Mouse (Mus musculus) liver, embryonic 14.5 days (tissue): Measurements from ENCODE around the gene Klhl29. TPM values are rescaled to one million over a fixed set of nuclear protein-coding genes. Genes with fewer than 3 reads are reported as not detected.

Experiments used
- ATAC-seq: fragments of 200-750 bp; cut with Nextera tagmentation; 2 replicates; pipeline ENCODE4 v1.8.0; 2017; ENCODE audit warnings: moderate number of reproducible peaks, mild to moderate bottlenecking, moderate library complexity; ENCODE audit not compliant: insufficient read depth
- DNase-seq, 3 experiments: peaks; one replicate each; pipeline ENCODE4 v3.0.0-alpha.2; 2012 to 2013; ENCODE audit warnings: low read depth in 3 of 3, low spot score in 3 of 3
- H3K27ac ChIP-seq: fragments of 300-500 bp; sonication (generic); 2 replicates; pipeline ENCODE4 v1.5.1; 2014; ENCODE audit warnings: moderate library complexity, mild to moderate bottlenecking, control low read depth, inconsistent platforms
- H3K27me3 ChIP-seq: fragments of 300-500 bp; sonication (generic); 2 replicates; pipeline ENCODE4 v1.6.1; 2014; ENCODE audit warnings: mild to moderate bottlenecking, low read length, moderate library complexity; ENCODE audit not compliant: control insufficient read depth, insufficient read depth
- H3K36me3 ChIP-seq: fragments of 300-500 bp; sonication (generic); replicated peaks from 2 replicates; pipeline ENCODE4 v1.6.1; 2014; ENCODE audit warnings: low read depth; ENCODE audit not compliant: control insufficient read depth, insufficient read depth
- H3K4me1 ChIP-seq, 2 experiments: fragments of 200-500 bp in 1 of 2; fragments of 300-500 bp in 1 of 2; sonication (generic) in 1 of 2; replicated peaks; 2 replicates each; pipeline ENCODE4 v1.6.1; 2012 to 2014; ENCODE audit warnings: antibody characterized with exemption in 1 of 2, inconsistent platforms in 1 of 2, low read length in 1 of 2; ENCODE audit not compliant: control insufficient read depth in 2 of 2, insufficient read depth in 2 of 2
- H3K4me2 ChIP-seq: fragments of 300-500 bp; sonication (generic); 2 replicates; pipeline ENCODE4 v1.6.1; 2014; ENCODE audit warnings: low read depth, mild to moderate bottlenecking, control low read depth, moderate library complexity
- H3K4me3 ChIP-seq, 2 experiments: fragments of 200-500 bp in 1 of 2; fragments of 300-500 bp in 1 of 2; sonication (generic) in 1 of 2; 2 replicates each; pipeline ENCODE4 v1.5.1; 2012 to 2014; ENCODE audit warnings: low read depth in 2 of 2, low read length in 2 of 2, mild to moderate bottlenecking in 2 of 2, control low read depth in 1 of 2, inconsistent platforms in 1 of 2, moderate library complexity in 1 of 2; ENCODE audit not compliant: insufficient read depth in 1 of 2
- H3K9ac ChIP-seq: fragments of 300-500 bp; sonication (generic); replicated peaks from 2 replicates; pipeline ENCODE4 v1.6.1; 2014; ENCODE audit warnings: mild to moderate bottlenecking, control low read depth, moderate library complexity
- H3K9me3 ChIP-seq: fragments of 300-500 bp; sonication (generic); 2 replicates; pipeline ENCODE4 v1.6.1; 2016; ENCODE audit warnings: low read length, mixed read lengths; ENCODE audit not compliant: control insufficient read depth
- CTCF ChIP-seq: IDR thresholded peaks from 2 replicates; pipeline ENCODE4 v1.5.1; 2016; ENCODE audit warnings: antibody characterized with exemption, low read depth, control low read depth
- EP300 ChIP-seq: IDR thresholded peaks from 2 replicates; pipeline ENCODE4 v1.6.1; 2016; ENCODE audit warnings: antibody characterized with exemption, low read depth
- WGBS: fragments of 180-500 bp; shearing (Covaris S2); extraction: QIAGEN DNeasy Blood & Tissue Kit; methylation state at CpG from one replicate; pipeline ENCODE4 v1.1.7; 2014; ENCODE audit not compliant: insufficient replicate concordance; 5-methylcytosine and 5-hydroxymethylcytosine counted together
- polyA plus RNA-seq, 2 experiments: library from polyadenylated mRNA; depleted of rRNA in 1 of 2; stranded (reverse) in 1 of 2; unstranded in 1 of 2; fragments of >200 nt; fragmentation: Nextera tagmentation in 1 of 2; extraction: Ambion mirVana in 1 of 2; gene quantifications; 2 replicates each; pipeline versions ENCODE4 v1.2.1 to v1.2.3; 2012 to 2014

The Klhl29 gene
- polyA plus RNA-seq, 2 experiments = 0.06 to 0.11 TPM

GRCm38 (mm10) chr12:5157021-5157681, 218.3 kb downstream of the Klhl29 start:
- no peak for ATAC-seq
- TF ChIP-seq CTCF (no peak), EP300 (no peak)

GRCm38 (mm10) chr12:5155177-5155576, 220.3 kb downstream of the Klhl29 start:
- TF ChIP-seq CTCF (no peak), EP300 (no peak)
- no peak overlapping the region for H3K9ac ChIP-seq
- DNase-seq = no peak
- WGBS = 40% methylated on average over 3 of the region's 3 CpGs
- H3K9me3 ChIP-seq = no peaks in the 10 kb centered on the region
- H3K4me3 ChIP-seq = no peak overlapping the region
- no peak overlapping the region for H3K27ac ChIP-seq
- no peak overlapping the region for H3K4me2 ChIP-seq
- no peaks in the 10 kb centered on the region for H3K4me1 ChIP-seq
- H3K36me3 ChIP-seq = no peaks in the 10 kb centered on the region
- ATAC-seq = no peak
- H3K27me3 ChIP-seq = no peaks in the 10 kb centered on the region

More at GRCm38 (mm10) chr12:5157021-5157681, 218.3 kb downstream of the Klhl29 start:
- Histone ChIP-seq H3K4me2 (no peak overlapping the region), H3K27me3 (no peaks in the 10 kb centered on the region), H3K4me3 (no peak overlapping the region), H3K4me1 (no peaks in the 10 kb centered on the region), H3K9me3 (no peaks in the 10 kb centered on the region), H3K36me3 (no peaks in the 10 kb centered on the region), H3K9ac (no peak overlapping the region), H3K27ac (no peak overlapping the region)
- 50% methylated on average over 6 of the region's 6 CpGs for WGBS
- no peak for DNase-seq

- Histone ChIP-seq H3K27ac (no peak overlapping the region), H3K4me1 (no peaks in the 10 kb centered on the region), H3K36me3 (no peaks in the 10 kb centered on the region), H3K4me3 (no peak overlapping the region), H3K9ac (no peak overlapping the region), H3K27me3 (no peaks in the 10 kb centered on the region), H3K4me2 (no peak overlapping the region), H3K9me3 (no peaks in the 10 kb centered on the region)
- ATAC-seq (no peak), DNase-seq (no peak)
- TF ChIP-seq EP300 (no peak), CTCF (peak; percentile 12; the same call in 1 of the 2 replicates)
- 18% methylated on average over 10 of the region's 10 CpGs for WGBS
Observed at GRCm38 (mm10) chr12:5151859-5152258, 223.6 kb downstream of the Klhl29 start.

DNA sequence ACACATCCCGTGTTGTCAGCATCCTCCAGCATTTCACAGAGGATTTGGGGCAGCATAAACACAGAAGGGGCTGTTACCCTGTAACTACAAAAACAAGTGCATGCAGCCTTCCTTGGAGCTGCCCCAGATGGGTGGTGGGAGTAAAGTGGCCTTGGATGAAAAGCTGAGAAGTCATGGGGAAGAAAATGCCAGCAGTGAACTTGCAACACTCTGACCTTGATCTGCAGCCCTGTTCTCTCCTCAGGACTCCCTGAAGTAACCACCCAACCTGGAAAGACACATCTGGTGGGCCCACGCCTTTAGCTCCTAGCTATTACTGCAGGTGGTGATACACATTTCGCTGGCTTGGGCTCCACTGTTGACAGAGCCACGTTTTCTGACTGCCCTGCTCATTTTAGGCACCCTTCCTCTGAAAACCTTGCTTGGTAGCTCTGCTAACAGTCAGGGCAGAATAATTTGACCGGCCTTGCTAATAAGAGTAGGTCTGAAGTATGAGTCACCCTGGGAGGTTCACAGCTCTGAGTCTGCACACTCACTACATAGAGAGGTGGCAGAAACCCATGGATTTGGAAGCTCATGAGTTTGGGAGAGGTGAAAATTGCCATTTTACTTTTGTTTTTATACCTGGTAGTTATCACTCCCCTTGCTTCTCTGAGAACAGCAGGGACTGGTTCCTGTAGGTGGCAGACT, 228.0 kb downstream of the Klhl29 start:
- H3K4me2 ChIP-seq = no peak overlapping the region
- no peak overlapping the region for H3K27ac ChIP-seq
- DNase-seq (no peak), ATAC-seq (no peak)
- H3K9me3 ChIP-seq = no peaks in the 10 kb centered on the region
- no peaks in the 10 kb centered on the region for H3K4me1 ChIP-seq
- WGBS = 39% methylated on average over 5 of the region's 5 CpGs
- no peak overlapping the region for H3K9ac ChIP-seq
- TF ChIP-seq CTCF (no peak), EP300 (no peak)
- H3K27me3 ChIP-seq = no peaks in the 10 kb centered on the region
- no peak overlapping the region for H3K4me3 ChIP-seq
- no peaks in the 10 kb centered on the region for H3K36me3 ChIP-seq
